Mouse (Mus musculus) urinary bladder, postnatal 14 days (tissue): ENCODE results near the gene Zmiz1.

Source experiments
- DNase-seq: peaks from one replicate; pipeline ENCODE4 v3.0.0; 2021; ENCODE audit warnings: low spot score

Zmiz1 gene

DNA sequence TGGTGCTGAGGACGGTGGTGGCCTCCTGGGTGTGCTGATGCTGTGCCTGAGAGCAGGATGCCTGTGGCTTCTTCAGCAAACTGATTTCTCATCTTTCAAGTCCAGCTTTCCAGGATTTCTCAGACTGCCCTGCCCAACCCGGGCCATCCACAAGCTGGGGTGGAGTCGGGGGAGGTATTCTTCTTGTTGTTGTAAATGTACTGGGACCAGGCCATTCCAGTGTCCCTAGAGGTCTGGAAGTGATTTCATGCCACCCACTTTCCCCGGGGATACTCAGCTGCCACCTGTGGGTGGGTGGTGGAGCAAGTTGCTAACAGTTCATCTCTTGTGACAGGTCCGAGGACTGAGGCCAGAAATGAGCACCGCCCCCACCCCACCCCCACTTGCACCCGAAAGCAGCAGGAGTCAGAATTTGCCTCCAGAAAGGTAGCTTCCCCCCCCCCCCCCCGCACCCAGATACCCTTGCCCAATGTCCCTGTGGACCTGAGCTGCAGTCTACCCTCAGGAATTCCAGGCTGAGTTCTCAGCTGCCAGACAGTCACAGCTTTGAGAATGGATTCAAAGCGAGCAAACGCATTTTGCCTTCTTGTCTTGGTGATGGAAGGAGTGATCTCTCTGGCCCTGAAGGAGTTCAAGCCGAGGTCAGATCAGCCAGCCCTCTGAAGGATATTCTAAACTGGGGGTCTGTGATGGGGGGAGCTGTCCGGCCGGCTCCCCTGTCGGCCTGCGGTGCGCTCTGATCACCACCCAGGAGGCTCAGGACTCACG is 2.1 kb upstream of the Zmiz1 start:
- no peak for DNase-seq

DNA sequence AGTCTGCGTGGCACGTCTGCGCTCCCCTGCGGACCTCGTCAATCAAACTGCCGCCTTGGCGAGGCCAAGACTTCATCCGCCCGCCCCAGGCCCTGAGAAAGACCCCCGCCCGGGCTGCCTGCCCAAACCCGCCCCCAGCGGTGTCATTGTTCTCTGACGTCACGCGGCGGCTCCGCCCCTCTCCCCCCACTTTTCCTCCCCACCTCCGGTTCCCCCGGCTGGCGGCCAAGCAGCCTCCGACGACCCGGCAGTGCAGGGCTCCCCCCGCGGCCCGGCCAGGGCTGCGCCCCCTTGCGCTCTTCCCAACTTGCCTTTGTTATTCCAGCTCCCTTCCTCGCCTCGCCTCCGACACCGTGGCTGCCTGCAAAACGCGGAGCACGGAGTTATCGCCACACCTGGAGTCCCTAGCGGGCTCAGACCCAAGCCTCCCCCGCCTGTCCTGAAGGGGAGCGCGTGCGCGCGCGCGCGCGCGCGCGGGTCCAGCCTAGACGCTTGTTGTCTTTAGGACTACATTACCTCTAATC is 1.5 kb upstream of the Zmiz1 start:
- peak; percentile 97 for DNase-seq

DNA sequence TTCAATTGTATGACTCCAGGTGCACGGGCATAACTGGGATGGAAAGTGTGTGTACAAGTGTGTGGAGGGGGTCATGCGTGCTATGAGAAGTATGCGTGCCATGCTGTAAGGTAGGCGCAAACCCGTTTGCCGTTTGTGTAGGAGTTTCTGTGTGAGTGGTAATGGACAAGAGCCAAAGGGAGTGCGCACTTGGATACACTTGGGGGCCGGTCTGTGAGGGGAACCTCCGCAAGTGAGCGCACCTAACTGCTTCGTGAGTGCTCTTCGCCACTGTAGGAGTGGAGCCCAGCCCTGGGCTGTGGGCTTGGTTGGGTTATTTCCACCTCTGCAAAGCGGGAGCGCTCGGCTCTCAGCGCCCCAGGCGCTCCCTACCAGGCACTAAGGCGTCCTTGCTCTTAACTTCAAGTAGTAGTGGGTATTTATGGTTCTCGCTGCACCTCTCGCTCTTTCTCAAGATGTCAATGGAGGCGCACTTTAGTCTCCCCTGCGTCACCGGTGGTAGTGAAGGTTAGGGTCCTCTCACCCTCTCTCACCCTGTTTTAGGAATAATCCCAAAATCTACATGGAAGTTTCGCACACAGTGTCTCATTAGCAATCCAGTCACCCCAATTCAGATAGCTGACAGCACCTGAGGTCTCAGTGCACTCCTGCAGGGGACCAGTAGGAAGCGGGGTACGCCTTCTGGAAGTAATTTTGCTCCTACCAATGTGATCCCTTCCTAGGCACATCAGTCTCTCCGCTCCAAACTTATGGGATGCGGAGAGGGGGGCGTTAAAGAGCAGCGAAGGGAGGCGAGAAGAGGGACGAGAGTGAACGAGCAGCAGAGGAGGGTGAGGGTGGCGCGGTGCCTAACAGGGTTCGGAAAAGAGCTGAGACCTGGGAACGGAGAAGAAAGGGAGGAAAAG is 622 bp upstream of the Zmiz1 start:
- peak; percentile 46 for DNase-seq

DNA sequence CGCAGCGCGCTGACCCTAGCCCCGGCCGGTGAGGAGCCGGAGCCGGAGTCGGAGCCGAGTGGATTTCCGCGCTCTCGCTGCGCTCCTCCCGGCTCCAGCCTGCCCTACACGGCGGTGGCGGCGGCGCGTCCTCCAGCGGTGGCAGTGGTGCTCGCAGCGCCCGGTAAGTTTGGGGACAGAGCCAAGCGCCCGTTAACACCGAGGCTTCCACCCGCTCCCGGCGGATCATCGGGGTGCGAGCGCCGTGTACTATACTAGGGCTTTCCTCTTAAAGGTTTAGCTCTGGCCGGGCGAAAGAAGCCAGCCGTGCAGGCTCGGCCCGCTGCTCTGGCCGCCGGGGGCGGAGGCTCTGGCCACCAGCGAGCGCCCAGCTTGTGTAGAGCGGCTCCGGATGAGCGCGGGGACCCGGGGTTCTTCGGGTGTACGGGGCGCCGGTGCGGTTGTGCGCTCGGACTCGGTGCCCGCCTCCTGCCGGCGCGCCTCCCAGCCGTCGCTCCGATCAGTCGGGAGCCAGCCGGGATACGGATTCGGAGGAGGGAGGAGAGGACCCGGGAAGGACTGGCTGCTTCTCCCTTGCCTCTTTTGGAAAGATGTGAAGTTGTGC is 511 bp downstream of the Zmiz1 start:
- DNase-seq = no peak

DNA sequence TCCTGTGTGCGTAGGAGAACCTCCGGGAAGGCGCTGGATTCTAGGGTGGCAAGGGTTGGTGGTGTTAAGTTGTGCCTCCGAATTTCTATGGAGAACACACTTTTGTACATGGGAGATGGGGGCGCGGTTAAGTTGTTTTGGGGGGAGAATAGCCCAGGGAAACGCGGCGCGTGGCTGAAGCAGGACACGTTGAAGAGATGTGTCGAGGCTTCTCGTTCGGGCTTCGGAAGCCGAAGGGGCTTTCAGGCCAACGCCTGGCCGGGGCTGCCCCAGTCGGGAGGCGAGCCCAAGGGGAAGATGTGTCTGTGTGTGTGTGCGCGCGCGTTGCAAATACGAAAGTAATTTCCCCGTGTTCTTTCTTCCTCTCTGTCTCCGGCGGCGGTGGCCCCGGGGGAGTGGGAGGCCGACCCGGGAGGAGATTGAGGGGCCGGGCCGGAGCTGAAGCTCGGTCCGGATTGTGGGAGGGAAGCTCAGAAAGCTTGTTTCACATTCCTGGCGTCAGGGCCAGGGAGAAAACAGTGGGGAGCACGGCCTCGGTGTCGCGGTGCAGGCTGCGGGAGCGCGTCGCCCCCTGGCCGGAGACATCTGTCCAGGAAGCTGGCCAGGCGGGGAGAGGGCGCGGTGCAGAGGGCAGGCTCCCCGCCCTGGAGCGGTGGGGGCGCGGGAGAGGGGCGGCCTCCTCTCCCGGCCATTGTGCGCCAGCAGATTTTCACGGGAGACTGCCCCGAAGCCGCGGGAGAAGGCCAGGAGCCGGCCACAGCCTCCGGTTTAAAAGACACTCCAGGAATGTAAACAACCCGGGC is 1.2 kb downstream of the Zmiz1 start:
- peak; percentile 63 for DNase-seq

DNA sequence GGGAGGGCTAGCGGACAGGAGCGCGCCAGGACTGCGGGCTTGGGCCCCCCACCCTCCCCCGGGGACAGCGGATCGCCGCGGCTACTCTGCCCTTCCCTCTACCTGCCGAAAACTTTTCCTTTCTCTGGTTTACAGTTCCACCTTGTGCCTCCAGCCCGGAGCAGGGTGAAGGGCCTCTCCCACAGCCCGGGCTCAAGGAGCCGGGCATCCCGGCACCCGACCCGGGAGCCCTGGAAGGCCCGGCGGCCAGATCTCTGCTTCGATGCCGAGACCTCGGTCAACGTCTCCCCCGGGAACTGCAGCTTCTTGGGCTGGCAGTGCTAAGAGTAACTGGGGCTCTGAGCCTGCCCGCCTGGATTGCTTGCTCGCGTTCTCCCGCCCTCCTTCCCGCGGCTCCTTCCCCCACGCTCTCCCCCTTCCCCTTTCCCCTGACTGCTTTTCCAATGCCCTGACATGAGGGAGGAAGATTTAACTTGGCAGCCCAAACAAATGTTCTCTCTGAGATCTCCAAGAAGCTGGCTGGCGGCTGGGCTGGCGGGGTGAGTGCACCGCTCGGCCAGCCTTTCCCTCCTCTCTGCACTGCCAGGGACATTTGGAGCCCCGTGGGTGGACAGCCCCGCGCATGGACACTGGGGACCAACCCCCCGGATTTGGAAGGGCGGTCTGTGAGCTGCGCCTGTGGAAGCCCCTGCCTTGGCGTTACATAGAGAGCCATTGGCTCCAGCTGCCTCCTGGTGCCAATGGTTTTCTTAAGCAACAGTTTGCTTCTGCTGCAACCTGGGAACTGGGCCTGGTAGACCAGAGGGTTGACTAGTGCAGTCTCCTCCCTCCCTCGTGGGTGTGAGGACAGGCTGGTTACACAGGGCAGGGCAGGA is 2.1 kb downstream of the Zmiz1 start:
- peak; percentile 81 for DNase-seq

DNA sequence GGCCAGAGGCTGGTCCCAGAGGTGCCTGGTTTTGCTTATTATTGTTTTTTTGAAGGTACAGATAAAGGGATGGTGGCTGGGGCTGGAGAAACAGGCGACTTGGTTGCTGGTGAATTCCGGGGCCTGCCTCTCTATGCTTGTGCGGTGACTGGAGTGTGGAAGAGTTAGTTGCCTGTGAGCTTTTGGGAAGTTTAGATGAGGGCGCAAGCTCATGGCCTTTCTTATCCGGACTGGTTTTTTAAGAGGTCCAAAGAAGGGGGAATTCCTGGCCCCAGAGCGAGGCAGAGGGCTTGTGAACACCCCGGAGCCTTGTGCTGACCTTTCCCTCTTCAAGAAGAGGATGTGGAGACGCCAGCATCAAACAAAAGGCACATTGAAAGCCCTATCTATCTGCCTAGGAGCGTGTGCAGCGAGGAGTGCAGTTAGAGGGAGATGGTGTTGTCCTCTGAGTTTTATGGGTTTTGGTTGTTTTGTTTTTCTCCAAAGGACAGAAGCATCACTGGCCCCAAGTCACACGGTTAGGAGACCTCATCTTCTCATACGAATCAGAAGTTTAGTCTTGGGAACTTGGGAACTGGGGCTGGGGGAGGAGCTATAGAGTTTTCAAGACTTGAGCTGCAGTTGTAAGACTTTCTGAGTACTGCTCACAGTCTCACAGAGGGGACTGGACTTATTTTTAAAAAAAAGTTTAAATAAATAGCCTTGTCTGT is 2.8 kb downstream of the Zmiz1 start:
- no peak for DNase-seq

DNA sequence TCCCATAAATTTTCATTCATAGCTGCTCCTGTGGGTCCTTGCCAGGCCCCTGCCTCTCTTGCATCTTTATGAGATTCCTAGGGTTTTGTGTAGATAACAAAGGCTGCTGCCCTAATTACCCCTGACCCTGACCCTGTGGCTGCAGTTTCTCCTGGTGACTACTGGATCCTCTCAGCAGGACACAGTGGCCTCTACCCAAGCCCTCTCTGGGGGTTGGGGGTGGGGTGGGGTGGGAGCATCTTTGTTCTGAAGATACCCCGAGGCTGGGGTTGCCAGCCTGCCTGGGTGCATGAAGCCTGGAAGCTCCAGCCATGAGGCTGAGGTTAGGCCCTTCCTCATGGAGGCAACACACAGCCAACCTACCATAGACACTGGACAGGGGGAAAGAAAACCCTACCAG is 4.0 kb downstream of the Zmiz1 start:
- DNase-seq = no peak

DNA sequence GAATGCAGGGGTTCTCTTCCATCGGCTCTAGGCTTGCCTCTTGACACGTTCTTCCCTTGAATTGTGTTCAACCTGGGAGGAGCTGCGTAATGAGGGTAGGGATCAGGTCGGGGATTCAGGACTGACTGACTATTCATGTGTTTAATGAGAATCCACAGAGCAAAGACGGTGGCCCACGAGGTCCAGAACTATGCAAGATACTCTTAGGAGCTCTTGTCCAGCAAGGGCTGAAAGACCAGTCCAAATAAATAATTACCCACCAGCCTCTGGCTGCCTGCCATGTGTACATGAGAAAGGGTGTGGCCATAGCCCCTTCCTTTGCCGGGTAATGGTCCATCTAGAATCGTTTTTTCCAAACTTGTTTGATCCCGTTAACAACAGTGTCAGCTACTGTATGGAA is 4.9 kb downstream of the Zmiz1 start:
- DNase-seq = peak; percentile 59

DNA sequence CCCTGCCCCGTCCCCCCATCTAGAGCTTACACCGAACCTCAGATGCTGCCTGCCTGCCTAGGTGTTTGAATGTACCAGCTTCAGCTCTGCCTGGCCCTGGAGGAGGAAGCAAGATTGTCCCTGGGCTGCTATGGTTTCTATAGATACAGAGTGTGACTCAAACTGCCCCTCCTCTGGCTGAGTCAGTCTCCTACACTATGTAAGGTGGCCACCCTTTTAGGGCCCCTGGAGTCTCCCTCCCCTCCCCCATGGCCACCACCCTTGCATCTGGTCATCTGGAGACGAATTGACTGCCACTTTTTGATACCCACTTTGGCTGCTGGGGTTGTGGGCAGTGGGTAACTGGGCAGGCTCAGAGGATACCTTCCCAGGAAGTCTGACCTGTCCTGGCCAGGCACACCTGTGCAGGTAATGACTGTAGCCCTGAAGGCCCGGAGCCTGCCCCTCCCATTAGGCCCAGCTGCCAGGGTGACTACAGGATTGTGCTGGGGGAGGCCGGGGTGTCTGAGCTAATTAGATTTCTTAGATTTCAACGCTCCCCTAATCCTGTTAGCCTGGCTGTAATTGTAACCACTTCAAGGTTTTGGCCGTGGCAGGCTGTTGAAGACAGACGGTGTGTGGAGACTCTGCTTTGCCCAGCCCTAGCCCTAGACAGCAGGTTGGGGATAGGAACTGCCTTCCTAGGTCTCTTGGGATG is 5.8 kb downstream of the Zmiz1 start:
- peak; percentile 55 for DNase-seq

DNA sequence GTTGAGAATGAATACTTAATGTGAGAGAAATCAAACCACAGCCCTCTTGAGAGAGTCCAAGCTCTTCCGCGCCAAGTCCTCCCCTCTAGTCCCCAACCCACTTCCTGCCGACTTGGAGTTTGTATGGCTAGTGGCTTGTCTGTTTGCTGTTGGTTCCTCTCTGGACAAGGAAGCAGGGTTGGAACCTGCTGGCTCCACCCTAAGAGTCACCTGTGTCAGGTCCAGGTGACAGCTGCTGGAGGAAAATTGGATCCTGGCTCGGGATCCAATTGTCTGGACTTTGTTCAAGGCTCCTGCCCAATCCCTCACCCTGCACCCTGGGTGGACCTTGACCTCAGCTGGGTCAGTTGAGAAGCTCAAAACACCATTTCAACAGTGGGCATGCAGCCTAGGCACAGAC is 7.4 kb downstream of the Zmiz1 start:
- no peak for DNase-seq

DNA sequence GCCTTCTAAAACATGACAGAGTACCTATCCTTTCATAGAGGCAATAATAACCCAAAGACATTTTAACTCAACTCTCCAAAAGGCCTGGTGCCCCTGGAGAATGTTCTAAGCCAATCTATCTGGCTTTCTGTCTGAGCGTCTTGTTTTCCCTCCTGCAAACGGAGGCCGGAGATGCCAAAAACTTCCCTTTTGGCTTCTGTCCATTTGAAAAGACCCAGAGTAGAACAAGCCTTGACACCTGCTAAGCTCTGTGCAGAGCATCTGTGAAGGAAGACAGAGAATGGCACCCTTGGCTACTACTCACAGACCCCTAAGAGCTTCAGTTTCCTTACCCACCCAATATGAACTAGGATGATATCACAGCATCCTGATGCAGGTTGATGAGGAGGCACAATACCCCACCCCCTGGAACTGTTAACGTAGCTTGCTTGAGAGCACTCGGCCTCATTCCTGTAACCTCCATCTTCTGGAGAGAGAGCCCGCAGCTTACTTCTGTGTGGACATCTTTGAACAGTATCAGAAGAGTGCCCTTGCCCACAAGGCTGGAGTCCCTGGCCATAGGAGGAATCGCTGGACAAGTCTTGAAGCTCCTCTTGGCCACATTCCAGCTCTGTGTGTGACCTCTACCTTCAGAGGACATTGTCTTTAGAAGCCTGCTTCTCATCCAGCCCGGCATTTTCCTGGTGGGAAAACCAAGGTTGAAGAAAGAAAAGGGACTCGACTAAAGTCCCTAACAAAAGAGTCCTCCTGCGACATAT is 9.1 kb downstream of the Zmiz1 start:
- DNase-seq = no peak

DNA sequence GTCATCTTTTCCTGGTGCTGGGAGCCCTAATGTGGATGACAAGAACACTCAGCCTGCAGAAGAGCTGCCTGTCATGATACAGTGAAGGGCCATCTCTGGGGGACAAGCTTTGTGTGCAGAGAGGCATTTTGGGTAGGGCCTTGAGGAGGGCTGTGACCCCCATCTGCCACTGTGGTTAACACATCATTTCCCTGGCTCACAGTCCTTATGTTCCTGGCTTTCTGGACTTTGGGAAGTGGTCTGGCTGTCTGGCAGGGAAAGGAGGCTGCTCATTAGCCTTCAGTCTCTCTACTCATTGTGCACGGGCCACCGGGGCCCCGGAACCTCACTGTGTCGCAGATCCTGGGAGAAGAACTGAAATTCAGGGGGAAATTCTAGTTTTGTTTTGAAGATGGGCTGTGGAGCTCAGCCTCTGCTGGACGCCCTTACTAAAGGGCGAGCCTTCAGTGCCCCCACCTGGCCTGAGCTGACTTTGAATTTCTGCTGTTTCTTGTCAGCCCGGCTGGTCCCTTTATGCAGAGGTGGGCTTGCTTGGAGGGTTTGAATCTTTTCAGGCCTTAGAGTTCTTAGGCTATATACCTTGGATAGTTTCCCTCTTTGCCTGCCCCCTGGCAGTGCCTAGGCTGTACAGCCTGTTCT is 10.0 kb downstream of the Zmiz1 start:
- no peak for DNase-seq

DNA sequence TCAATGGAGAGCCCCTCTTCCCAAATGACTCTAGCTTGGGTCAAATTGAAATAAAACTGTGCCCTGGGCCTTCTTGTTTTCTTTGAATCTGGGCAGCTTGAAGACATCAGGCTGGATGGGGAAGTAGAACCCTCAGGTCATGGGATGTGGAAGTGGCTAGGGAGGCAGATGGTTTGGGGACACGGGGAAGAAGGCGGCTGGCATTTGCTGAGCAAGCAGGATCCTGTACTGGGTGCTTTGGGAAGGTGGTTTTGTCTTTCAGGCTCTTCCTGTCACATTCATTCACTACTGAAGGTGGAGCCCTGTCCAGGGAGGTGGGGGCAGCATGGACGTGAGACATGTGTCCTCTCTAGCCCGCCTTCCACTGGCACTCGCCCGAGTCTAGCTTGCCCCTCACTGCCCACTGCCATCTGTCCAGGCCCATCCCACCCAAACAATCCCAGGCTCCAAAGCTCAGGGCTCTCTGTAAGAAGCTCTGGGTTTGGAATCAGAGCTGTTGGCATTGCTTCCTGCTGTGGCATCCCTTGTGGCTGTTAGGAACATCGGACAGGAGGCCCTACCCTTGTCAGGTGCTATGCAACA is 11.3 kb downstream of the Zmiz1 start:
- DNase-seq = no peak

DNA sequence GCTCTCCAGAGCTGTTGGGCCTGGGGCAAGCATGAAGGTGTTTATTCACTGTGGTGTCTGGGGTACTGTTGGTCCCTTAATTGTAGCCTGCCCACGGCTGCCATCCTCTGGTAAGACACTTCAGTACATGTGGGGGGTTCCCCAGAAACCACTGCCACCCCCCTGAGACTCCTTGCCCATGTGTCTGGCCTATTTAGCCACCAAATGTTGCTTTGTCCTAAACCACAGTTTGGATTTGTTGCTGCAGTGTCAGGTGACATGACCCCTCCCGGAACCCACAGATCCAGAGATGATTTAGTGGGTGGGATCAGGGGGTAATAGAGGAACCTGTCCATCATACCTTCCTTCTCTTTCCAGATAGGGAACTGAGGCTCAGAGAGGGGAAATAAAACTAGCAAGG is 12.1 kb downstream of the Zmiz1 start:
- DNase-seq = no peak

DNA sequence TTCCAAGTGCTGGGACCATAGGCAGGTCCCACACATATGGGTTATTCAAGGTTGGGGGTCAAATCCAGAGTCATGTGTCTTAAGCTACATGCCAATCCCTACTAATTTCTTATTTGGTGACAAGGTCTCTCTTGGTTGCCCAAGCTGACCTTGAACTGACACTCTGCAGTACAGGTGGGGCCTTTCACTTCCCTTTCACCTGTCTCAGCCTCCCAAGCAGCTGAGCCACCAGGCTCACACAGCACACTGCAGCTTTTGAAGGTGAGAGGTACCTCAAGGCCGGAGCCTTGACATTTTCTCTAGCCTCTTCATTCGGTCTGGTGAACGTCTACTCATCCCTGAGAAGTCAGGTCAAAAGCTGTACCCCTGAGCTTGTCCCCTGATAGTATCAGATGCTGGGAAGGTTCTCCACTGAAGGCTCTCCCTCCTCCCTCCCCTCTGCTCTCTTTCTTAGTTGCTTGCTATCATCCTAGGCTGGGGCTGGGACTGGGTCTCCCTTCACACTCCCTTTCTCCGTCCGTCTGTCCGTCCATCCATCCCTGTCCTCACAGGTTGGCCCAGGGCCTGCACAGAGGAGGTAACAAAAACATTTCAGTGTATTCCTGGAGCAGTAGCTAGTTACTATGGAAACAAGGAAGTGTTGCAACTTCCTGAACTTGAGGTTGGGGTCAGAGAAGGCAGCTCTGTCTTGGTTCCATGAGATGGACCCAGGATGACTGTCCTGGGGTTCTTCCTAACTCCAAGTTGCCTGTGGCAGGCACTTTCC is 13.3 kb downstream of the Zmiz1 start:
- DNase-seq = no peak

DNA sequence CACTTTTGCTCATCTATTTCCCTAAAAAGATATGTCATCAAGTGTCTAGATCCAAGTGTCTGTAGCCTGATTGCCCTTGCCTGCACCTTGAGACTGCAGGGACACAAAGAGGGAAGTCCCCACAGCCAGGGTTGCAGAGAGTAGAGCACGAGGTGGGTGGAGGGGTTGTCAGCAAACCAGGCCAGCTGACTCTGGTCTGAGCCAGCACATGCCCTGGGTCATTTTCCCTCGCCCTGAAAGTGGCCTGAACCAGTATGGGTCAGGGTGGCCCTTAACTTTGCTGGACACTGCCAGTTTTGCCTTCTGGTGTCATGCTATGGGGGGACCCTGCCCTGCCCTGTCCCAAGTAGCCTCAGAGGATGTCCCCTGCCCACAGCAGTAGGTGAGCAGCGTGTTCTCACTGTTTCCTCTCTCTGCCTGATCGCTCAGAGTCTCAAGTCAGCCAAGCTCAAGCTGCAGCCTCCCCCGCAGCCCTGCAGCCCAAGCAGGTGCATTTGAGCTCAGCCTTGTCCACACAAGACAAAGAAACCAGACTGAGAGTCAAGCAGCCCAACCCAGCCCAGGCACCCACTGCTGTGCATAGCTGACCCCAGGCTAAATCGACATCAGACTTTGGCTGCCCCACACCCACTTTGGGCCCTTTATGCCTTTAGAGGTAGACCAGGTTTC is 14.1 kb downstream of the Zmiz1 start:
- DNase-seq = no peak
